Mouse (Mus musculus) cerebellum, adult 2 months (tissue): ENCODE measurements at regions not wholly inside any gene's neighbourhood (a gene's known extent, or its start where the extent isn't known, plus 50 kb on each side); places are given as distances from the start of the nearest gene placed in this dataset.

Experiments
- CTCF ChIP-seq: fragments of 200-500 bp; IDR thresholded peaks from 2 replicates; pipeline ENCODE4 v1.5.1; 2011; ENCODE audit warnings: low read depth, mild to moderate bottlenecking, control low read depth, low read length, moderate library complexity, borderline replicate concordance; ENCODE audit not compliant: insufficient read depth
- POLR2A ChIP-seq: fragments of 200-500 bp; IDR thresholded peaks from 2 replicates; pipeline ENCODE4 v1.6.1; 2011; ENCODE audit warnings: low read length, control low read depth, borderline replicate concordance; ENCODE audit not compliant: insufficient read depth

GRCm38 (mm10) chr8:35289967-35290366 lies 475.6 kb upstream of the Gm19410 start:
- no peak for TF ChIP-seq CTCF
- TF ChIP-seq POLR2A: no peak
